Mouse (Mus musculus) brain, adult 10 weeks (tissue): ENCODE results near the gene Gm21170. TPM values are rescaled to one million over a fixed set of nuclear protein-coding genes. Genes with fewer than 3 reads are reported as not detected.

Experiments
- polyA plus RNA-seq: library from polyadenylated mRNA; stranded (reverse); fragments of 350-450 nt; fragmentation: Illumina TruSeq; extraction: RNeasy Lipid Tissue Mini Kit (QIAGEN cat#74804); gene quantifications from one replicate; pipeline ENCODE4 v1.2.3, GENCODE M21; 2015; ENCODE audit warnings: low read depth, low replicate concordance

Gene Gm21170
- not detected for polyA plus RNA-seq

DNA sequence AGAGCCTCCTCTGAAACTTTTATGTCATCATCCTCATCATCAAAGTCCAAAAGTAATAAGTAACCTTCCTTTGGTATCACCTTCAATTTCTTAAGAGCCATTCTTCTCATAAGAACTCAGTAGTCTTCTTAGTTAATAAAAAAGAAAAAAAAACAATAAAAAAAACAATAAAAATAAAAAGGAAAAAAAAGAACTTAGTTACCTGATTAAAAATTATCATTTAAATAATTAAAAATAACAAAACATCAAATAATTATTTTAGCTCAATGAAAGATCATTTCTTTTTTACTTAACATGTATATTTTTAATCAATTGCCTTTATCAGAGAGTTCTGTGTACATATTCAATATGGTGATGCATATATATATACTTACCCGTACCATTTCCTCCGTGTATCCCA is at the start of gene Gm21170:
Gene Gm21170 (minus strand): TSS at position 101 of the 400 bp plus-strand sequence.

Other genes with a start within 250 kb of the Gm21170 start
- gene Gm21256, start 240.1 kb downstream of the Gm21170 start, polyA plus RNA-seq = not detected